Mouse (Mus musculus) liver (tissue): ENCODE results near the gene Aoc3.
"Not testable (repeated sequence)": the region's sequence is repeated elsewhere in the genome, so short reads cannot be mapped to it uniquely, and the experiment has no call there.

Experiments
- DNase-seq: peaks from one replicate; pipeline ENCODE4 v3.0.0-alpha.2; 2020; ENCODE audit warnings: mixed read lengths

The Aoc3 gene

DNA sequence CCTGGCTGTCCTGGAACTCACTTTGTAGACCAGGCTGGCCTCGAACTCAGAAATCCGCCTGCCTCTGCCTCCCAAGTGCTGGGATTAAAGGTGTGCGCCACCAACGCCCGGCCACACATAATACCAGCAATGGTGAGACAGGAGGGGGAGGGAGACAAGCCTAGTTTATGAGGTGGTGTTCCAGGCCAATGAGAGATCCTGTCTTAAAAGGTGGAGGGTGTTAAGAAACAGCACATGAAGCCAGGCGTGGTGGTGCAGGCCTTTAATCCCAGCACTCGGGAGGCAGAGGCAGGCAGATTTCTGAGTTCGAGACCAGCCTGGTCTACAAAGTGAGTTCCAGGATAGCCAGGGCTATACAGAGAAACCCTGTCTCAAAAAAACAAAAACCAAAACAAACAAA is 47.8 kb downstream of the Aoc3 start:
- not testable (repeated sequence) for DNase-seq

- no peak for DNase-seq
Observed at GRCm38 (mm10) chr11:101378926-101379325, 48.5 kb downstream of the Aoc3 start.

GRCm38 (mm10) chr11:101381817-101382216 is 51.4 kb downstream of the Aoc3 start:
- DNase-seq, result no peak
